Mouse (Mus musculus): ENCODE data around the gene Enpp7. TPM values are rescaled to one million over a fixed set of nuclear protein-coding genes. Genes with fewer than 3 reads are reported as not detected.
A peak's percentile ranks its signal among the peaks of the same experiment; 100 is the strongest.

Gene Enpp7
- polyA plus RNA-seq, 1 experiment from 2014 or later = not detected

DNA sequence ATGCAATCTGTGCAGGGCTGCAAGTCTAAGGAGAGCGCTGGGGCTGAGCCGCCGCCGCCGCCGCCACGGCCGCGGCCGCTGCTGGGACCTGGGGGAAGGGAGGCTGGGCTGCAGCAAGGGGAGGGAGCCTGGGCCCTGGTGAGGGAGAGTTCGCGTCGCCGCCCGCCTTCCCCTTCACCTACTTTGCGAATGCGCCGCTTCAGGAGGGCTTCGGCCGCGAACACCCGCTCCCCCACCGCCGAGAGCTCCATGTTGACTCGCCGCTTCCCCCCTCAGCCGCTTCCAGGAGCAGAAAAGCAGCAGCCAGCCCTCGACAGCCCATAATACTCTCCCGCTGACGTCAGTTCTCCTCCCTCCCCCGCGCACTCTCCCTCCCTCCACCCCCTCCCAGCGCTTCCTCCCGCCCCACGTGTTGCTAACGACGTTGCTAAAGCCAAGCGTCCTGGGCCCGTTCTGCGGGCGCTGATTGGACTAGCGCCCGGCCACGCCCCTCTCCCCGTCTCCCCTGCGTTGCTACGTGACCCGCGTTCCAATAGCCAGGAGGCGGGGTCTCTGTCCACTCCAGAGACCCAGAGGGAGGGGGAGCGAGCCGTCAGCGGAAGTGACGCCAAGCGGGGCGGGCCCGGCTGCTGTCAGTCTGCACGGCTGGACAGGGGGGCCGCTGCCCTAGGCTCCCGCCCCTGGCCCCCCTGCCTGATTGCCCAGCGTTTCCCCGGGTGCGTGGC is 52.8 kb downstream of the Enpp7 start, which contains the start of gene Cbx8:
Gene Cbx8, minus strand, starts transcription at position 370 of the 725 bp plus-strand sequence.
- peak within 1 kb of the TSS; percentile 75 for H3K4me3 ChIP-seq (ENCODE audit: low read depth, low read length)
- peak within 1 kb of the TSS; percentile 86 for H3K9ac ChIP-seq (ENCODE audit: low read length)
- no peaks in the 10 kb centered on the region for H3K9me3 ChIP-seq (ENCODE audit: control insufficient read depth, low read length)
- WGBS = under 1% methylated on average over 60 of the region's 63 CpGs
- ATAC-seq (ENCODE audit: insufficient number of reproducible peaks, low FRiP score, low TSS enrichment, low read depth) = peak; percentile 90
- H3K27ac ChIP-seq (replicated peaks; ENCODE audit: low read depth, low read length) = peak within 1 kb of the TSS; percentile 68
- DNase-seq (ENCODE audit: low spot score) = peak; percentile 99
- peaks cover 67% of the 10 kb centered on the region for H3K4me1 ChIP-seq (ENCODE audit: control insufficient read depth, insufficient read depth, low read length)
- peaks cover 5% of the 10 kb centered on the region; the same call in 1 of the 2 replicates for H3K36me3 ChIP-seq (ENCODE audit: control insufficient read depth, insufficient read depth, low read length)
- peak within 1 kb of the TSS; percentile 91 for H3K4me2 ChIP-seq (ENCODE audit: low read depth, severe bottlenecking)
- H3K27me3 ChIP-seq (ENCODE audit: control insufficient read depth, insufficient read depth, low read length) = peaks cover 33% of the 10 kb centered on the region

- ATAC-seq (ENCODE audit: insufficient number of reproducible peaks, low FRiP score, low TSS enrichment, low read depth) (peak; percentile 60; the same call in 1 of the 2 replicates), DNase-seq (ENCODE audit: low spot score) (peak; percentile 87)
- Histone ChIP-seq H3K9ac (ENCODE audit: low read length) (peak overlapping the region; percentile 65), H3K4me3 (ENCODE audit: low read depth, low read length) (peak overlapping the region; percentile 75), H3K27me3 (ENCODE audit: control insufficient read depth, insufficient read depth, low read length) (peaks cover 34% of the 10 kb centered on the region), H3K9me3 (ENCODE audit: control insufficient read depth, low read length) (no peaks in the 10 kb centered on the region), H3K36me3 (ENCODE audit: control insufficient read depth, insufficient read depth, low read length) (peaks cover 5% of the 10 kb centered on the region; the same call in 1 of the 2 replicates), H3K4me2 (ENCODE audit: low read depth, severe bottlenecking) (peak overlapping the region; percentile 91), H3K27ac (replicated peaks; ENCODE audit: low read depth, low read length) (peak overlapping the region; percentile 64), H3K4me1 (ENCODE audit: control insufficient read depth, insufficient read depth, low read length) (peaks cover 67% of the 10 kb centered on the region)
- WGBS = under 1% methylated on average over 31 of the region's 31 CpGs
These were observed 53.3 kb downstream of the Enpp7 start for GRCm38 (mm10) chr11:119041325-119041716.

DNA sequence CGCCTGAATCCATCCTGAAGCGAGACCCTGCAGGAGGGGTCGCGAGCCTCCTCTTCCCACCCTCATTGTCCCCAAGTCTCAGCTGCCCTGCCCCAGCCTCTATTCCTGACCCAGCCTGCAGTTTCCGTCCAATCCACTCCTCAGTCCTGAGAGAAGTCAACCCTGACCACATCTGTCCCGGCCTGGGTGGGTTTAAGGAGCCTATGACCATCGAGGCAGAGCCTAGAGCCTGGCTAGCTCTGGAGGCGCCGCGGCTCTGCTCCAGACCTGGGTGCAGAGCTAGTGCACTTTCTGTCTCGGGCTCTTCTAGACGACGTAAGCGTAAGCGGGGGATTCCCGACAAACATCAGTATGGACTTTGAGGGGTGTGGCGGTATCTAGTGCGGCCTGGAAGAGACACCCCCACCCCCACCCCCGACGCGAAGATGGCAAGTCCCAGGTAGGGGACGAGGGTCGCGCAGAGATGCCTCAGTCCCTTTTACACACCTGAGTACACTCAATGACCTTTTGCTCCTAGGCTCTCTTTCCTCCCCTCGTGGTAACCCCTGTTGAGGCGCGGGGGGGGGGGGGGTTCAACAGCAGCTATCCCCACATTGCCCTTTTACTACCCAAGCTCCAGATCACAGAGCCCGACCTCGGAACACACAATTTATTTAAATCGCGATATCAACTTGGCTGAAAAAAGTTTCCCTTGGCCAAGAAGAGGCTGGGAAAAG is 53.9 kb downstream of the Enpp7 start:
- H3K9me3 ChIP-seq (ENCODE audit: control insufficient read depth, low read length) = no peaks in the 10 kb centered on the region
- peak overlapping the region; percentile 75 for H3K4me3 ChIP-seq (ENCODE audit: low read depth, low read length)
- peak overlapping the region; percentile 75 for H3K27ac ChIP-seq (replicated peaks; ENCODE audit: low read depth, low read length)
- DNase-seq (ENCODE audit: low spot score) = no peak
- H3K4me1 ChIP-seq (ENCODE audit: control insufficient read depth, insufficient read depth, low read length) = peaks cover 70% of the 10 kb centered on the region
- H3K27me3 ChIP-seq (ENCODE audit: control insufficient read depth, insufficient read depth, low read length) = peaks cover 36% of the 10 kb centered on the region
- peaks cover 5% of the 10 kb centered on the region; the same call in 1 of the 2 replicates for H3K36me3 ChIP-seq (ENCODE audit: control insufficient read depth, insufficient read depth, low read length)
- ATAC-seq (ENCODE audit: insufficient number of reproducible peaks, low FRiP score, low TSS enrichment, low read depth) = no peak
- H3K4me2 ChIP-seq (ENCODE audit: low read depth, severe bottlenecking) = peak overlapping the region; percentile 91
- WGBS = under 1% methylated on average over 31 of the region's 31 CpGs
- H3K9ac ChIP-seq (ENCODE audit: low read length) = peak overlapping the region; percentile 65

Other genes with a start within 250 kb of the Enpp7 start
- 1.9 and 2.5 TPM in 2 replicates for gene Rbfox3, start 76.6 kb upstream of the Enpp7 start, polyA plus RNA-seq (2014; fragmentation: Nextera tagmentation; extraction: Ambion mirVana)
- 121 and 131 TPM in 2 replicates for gene Cbx2, start 34.8 kb downstream of the Enpp7 start, polyA plus RNA-seq (2014; fragmentation: Nextera tagmentation; extraction: Ambion mirVana)
- gene Cbx8, start 52.8 kb downstream of the Enpp7 start, polyA plus RNA-seq (2014; fragmentation: Nextera tagmentation; extraction: Ambion mirVana) = 12.2 and 13.4 TPM in 2 replicates
- gene Cbx4, start 98.0 kb downstream of the Enpp7 start, polyA plus RNA-seq (2014; fragmentation: Nextera tagmentation; extraction: Ambion mirVana) = 5.4 and 5.8 TPM in 2 replicates
- gene Tbc1d16, start 240.3 kb downstream of the Enpp7 start, polyA plus RNA-seq (2014; fragmentation: Nextera tagmentation; extraction: Ambion mirVana) = 10.8 TPM in 2 replicates
- 8.9 and 10.8 TPM in 2 replicates for gene Ccdc40, start 240.4 kb downstream of the Enpp7 start, polyA plus RNA-seq (2014; fragmentation: Nextera tagmentation; extraction: Ambion mirVana)